Mouse (Mus musculus) Patski (cell line): ENCODE data around the gene Ndrg4. TPM values are rescaled to one million over a fixed set of nuclear protein-coding genes. Genes with fewer than 3 reads are reported as not detected.
"Not testable (repeated sequence)": the region's sequence is repeated elsewhere in the genome, so short reads cannot be mapped to it uniquely, and the experiment has no call there.

Source experiments
- ATAC-seq: fragments of 100-300 bp; one replicate; pipeline ENCODE4 v1.8.0; 2021
- CTCF ChIA-PET: fragments of 350-600 bp; sonication (Branson Sonifier 250); formaldehyde crosslinking; loops from one replicate; lab custom pipeline; 2022; ENCODE audit warnings: inconsistent platforms; lab: Charles Lee
- POLR2A ChIA-PET: fragments of 350-600 bp; sonication (Branson Sonifier 250); formaldehyde crosslinking; loops from one replicate; lab custom pipeline; 2022; ENCODE audit warnings: antibody characterized with exemption, inconsistent platforms; lab: Charles Lee
- DNase-seq: peaks from one replicate; pipeline ENCODE4 v3.0.0-alpha.2; 2011; ENCODE audit warnings: low read depth, low spot score
- H3K27me3 ChIP-seq: fragments of 371-371 bp; one replicate; pipeline ENCODE4 v1.5.1; 2021
- CTCF ChIP-seq: fragments of 100-300 bp; IDR thresholded peaks from one replicate; pipeline ENCODE4 v1.5.1; 2021
- in situ Hi-C: fragments of 300-500 bp; cut with MboI; formaldehyde crosslinking; loops from 3 replicates; pipeline ENCODE4 v1.11.1; 2018; ENCODE audit warnings: low pct_unique_long_range_greater_than_20kb, mixed read lengths
- polyA plus RNA-seq: library from polyadenylated mRNA; unstranded; gene quantifications from one replicate; pipeline ENCODE4 v1.2.3, GENCODE M21; 2021

Ndrg4 gene
- polyA plus RNA-seq, 1 experiment from 2014 or later = 26.6 TPM

GRCm38 (mm10) chr8:95660334-95660882, 16.4 kb upstream of the Ndrg4 start:
- no peak for DNase-seq
- in situ Hi-C loops = no loop called here
- ChIA-PET POLR2A (no interaction called here), CTCF (interaction anchor here (0.9 to 1.8 kb wide), 2 partner anchors 9 to 16 kb away, joined by 3 to 9 read pairs; no protein-coding TSS in a partner anchor)
- ATAC-seq = no peak
- H3K27me3 ChIP-seq = peaks cover 2% of the 10 kb centered on the region
- TF ChIP-seq CTCF = no peak

- in situ Hi-C loops = no loop called here
Measured at GRCm38 (mm10) chr8:95661085-95661484, 15.7 kb upstream of the Ndrg4 start.

GRCm38 (mm10) chr8:95661575-95661974, 15.2 kb upstream of the Ndrg4 start:
- DNase-seq (no peak), ATAC-seq (no peak)
- no peak for TF ChIP-seq CTCF
- H3K27me3 ChIP-seq = peaks cover 2% of the 10 kb centered on the region
- CTCF ChIA-PET = interaction anchor here (1.8 kb wide), 1 partner anchor 17 kb away, joined by 9 read pairs; no protein-coding TSS in a partner anchor
- in situ Hi-C loops = no loop called here
- POLR2A ChIA-PET = no interaction called here

More at GRCm38 (mm10) chr8:95661085-95661484, 15.7 kb upstream of the Ndrg4 start:
- ChIA-PET CTCF (interaction anchor here (0.9 to 1.8 kb wide), 2 partner anchors 9 to 17 kb away, joined by 3 to 9 read pairs; no protein-coding TSS in a partner anchor), POLR2A (no interaction called here)
- no peak for TF ChIP-seq CTCF
- H3K27me3 ChIP-seq = peaks cover 2% of the 10 kb centered on the region
- ATAC-seq (no peak), DNase-seq (no peak)

GRCm38 (mm10) chr8:95662885-95663598, 13.7 kb upstream of the Ndrg4 start:
- in situ Hi-C loops = no loop called here
- CTCF ChIA-PET = no interaction called here
- TF ChIP-seq CTCF = no peak
- POLR2A ChIA-PET = no interaction called here
- ATAC-seq = no peak
- peaks cover 2% of the 10 kb centered on the region for H3K27me3 ChIP-seq
- no peak for DNase-seq

- DNase-seq (no peak), ATAC-seq (no peak)
- ChIA-PET POLR2A (no interaction called here), CTCF (no interaction called here)
- H3K27me3 ChIP-seq = no peaks in the 10 kb centered on the region
- in situ Hi-C loops = no loop called here
- no peak for TF ChIP-seq CTCF
Measured at GRCm38 (mm10) chr8:95663599-95663949, 13.2 kb upstream of the Ndrg4 start.

- in situ Hi-C loops, POLR2A ChIA-PET, ATAC-seq, H3K27me3 ChIP-seq, DNase-seq: not testable (repeated sequence)
- CTCF ChIA-PET = interaction anchor here (1.4 kb wide), 1 partner anchor 31 kb away, joined by 8 read pairs; no protein-coding TSS in a partner anchor
Measured at GRCm38 (mm10) chr8:95665813-95666452, 10.8 kb upstream of the Ndrg4 start.

- no peaks in the 10 kb centered on the region for H3K27me3 ChIP-seq
- DNase-seq (no peak), ATAC-seq (no peak)
- POLR2A ChIA-PET = no interaction called here
- TF ChIP-seq CTCF = no peak
- CTCF ChIA-PET = no interaction called here
- in situ Hi-C loops = no loop called here
Measured at GRCm38 (mm10) chr8:95668163-95668958, 8.4 kb upstream of the Ndrg4 start.

- in situ Hi-C loops = no loop called here
- ATAC-seq (no peak), DNase-seq (no peak)
- H3K27me3 ChIP-seq = no peaks in the 10 kb centered on the region
- ChIA-PET POLR2A (interaction anchor here (1.4 kb wide), 1 partner anchor 20 kb away, joined by 3 read pairs; no protein-coding TSS in a partner anchor), CTCF (interaction anchor here (1.4 kb wide), 1 partner anchor 27 kb away, joined by 4 read pairs; no protein-coding TSS in a partner anchor)
- no peak for TF ChIP-seq CTCF
Measured at GRCm38 (mm10) chr8:95669967-95670366, 6.8 kb upstream of the Ndrg4 start.

GRCm38 (mm10) chr8:95671861-95672260, 4.9 kb upstream of the Ndrg4 start:
- no peak for DNase-seq
- H3K27me3 ChIP-seq = peaks cover 2% of the 10 kb centered on the region
- ATAC-seq = no peak
- in situ Hi-C loops = no loop called here
- ChIA-PET POLR2A (interaction anchor here (1.0 kb wide), 1 partner anchor 44 kb away, joined by 4 read pairs; no protein-coding TSS in a partner anchor), CTCF (interaction anchor here (0.8 kb wide), 1 partner anchor 15 kb away, joined by 3 read pairs; no protein-coding TSS in a partner anchor)
- no peak for TF ChIP-seq CTCF

GRCm38 (mm10) chr8:95672811-95673210, 4.0 kb upstream of the Ndrg4 start:
- DNase-seq (no peak), ATAC-seq (no peak)
- CTCF ChIA-PET = no interaction called here
- POLR2A ChIA-PET = no interaction called here
- no peak for TF ChIP-seq CTCF
- in situ Hi-C loops = no loop called here
- peaks cover 8% of the 10 kb centered on the region for H3K27me3 ChIP-seq
